Mouse (Mus musculus): ENCODE measurements around the gene Tmem35b.
A peak's percentile ranks its signal among the peaks of the same experiment; 100 is the strongest.

DNA sequence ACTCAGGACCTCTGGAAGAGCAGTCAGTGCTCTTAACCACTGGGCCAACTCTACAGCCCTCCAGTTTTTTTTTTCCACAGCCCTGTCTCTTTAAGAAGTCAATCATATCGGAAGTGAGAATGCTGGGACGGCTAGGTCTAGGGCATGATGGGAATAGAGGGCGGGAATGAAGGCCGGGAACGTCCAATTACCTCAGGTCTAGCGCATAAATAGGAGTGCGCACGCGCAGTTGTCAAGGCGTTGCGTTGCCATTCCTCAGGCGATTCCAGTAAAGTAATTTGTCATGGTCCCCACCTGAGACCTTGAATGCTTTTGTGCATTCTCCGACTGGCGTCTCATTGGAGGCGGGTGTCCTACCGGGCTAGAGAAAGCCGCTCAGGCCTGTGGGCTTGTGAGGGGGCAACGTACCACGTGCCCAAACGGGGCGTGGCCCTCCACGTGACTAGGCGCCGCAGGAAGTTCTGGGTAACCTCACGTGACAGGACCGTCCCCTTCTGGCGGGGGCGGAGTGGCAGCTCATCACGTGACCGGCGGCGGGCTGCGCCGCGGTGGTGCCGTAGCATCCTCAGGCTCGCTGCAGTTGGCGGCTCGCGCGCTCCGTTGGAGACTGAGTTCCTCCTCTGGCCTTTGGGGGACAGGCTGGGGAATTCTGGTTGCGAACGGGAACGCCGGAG, 46.5 kb upstream of the Tmem35b start, which contains the start of gene Zmym6:
- TF ChIP-seq CTCF (IDR thresholded peaks at IDR 0.05) (peak; percentile 37; the same call in 1 of the 2 replicates), EP300 (IDR thresholded peaks at IDR 0.05) (peak; percentile 64; the same call in 1 of the 2 replicates)
